Mouse (Mus musculus) limb, embryonic 14.5 days (tissue): ENCODE data around the gene 1700008O03Rik. TPM values are rescaled to one million over a fixed set of nuclear protein-coding genes. Genes with fewer than 3 reads are reported as not detected.

ENCODE experiments used
- ATAC-seq: fragments of 200-750 bp; cut with Nextera tagmentation; 2 replicates; pipeline ENCODE4 v1.8.0; 2017; ENCODE audit warnings: low read depth, moderate number of reproducible peaks, moderate TSS enrichment; ENCODE audit not compliant: low FRiP score
- DNase-seq: peaks from one replicate; pipeline ENCODE4 v3.0.0-alpha.2; 2015; ENCODE audit warnings: low spot score
- H3K27ac ChIP-seq: fragments of 300-500 bp; sonication (generic); replicated peaks from 2 replicates; pipeline ENCODE4 v1.5.1; 2014; ENCODE audit warnings: low read depth, mild to moderate bottlenecking, low read length, moderate library complexity, mixed read lengths
- H3K27me3 ChIP-seq: fragments of 300-500 bp; sonication (generic); 2 replicates; pipeline ENCODE4 v1.6.1; 2014; ENCODE audit warnings: low read length, mixed read lengths; ENCODE audit not compliant: control insufficient read depth, insufficient read depth
- H3K36me3 ChIP-seq: fragments of 300-500 bp; sonication (generic); 2 replicates; pipeline ENCODE4 v1.6.1; 2014; ENCODE audit warnings: mild to moderate bottlenecking, low read length, moderate library complexity, mixed read lengths; ENCODE audit not compliant: control insufficient read depth, insufficient read depth
- H3K4me1 ChIP-seq: fragments of 300-500 bp; sonication (generic); 2 replicates; pipeline ENCODE4 v1.6.1; 2014; ENCODE audit warnings: antibody characterized with exemption, low read length, mixed read lengths; ENCODE audit not compliant: control insufficient read depth, insufficient read depth
- H3K4me2 ChIP-seq: fragments of 300-500 bp; sonication (generic); replicated peaks from 2 replicates; pipeline ENCODE4 v1.6.1; 2014; ENCODE audit warnings: low read depth, mild to moderate bottlenecking, low read length, moderate library complexity; ENCODE audit not compliant: severe bottlenecking
- H3K4me3 ChIP-seq: fragments of 300-500 bp; sonication (generic); replicated peaks from 2 replicates; pipeline ENCODE4 v1.5.1; 2014; ENCODE audit warnings: low read length
- H3K9ac ChIP-seq: fragments of 300-500 bp; sonication (generic); 2 replicates; pipeline ENCODE4 v1.6.1; 2014; ENCODE audit warnings: mild to moderate bottlenecking, low read depth, low read length, moderate library complexity; ENCODE audit not compliant: severe bottlenecking
- H3K9me3 ChIP-seq: fragments of 300-500 bp; sonication (generic); 2 replicates; pipeline ENCODE4 v1.6.1; 2016; ENCODE audit warnings: low read length; ENCODE audit not compliant: control insufficient read depth
- POLR2A ChIP-seq: fragments of 200-500 bp; IDR thresholded peaks from 2 replicates; pipeline ENCODE4 v1.8.0; 2012; ENCODE audit warnings: inconsistent platforms, mild to moderate bottlenecking, moderate library complexity, borderline replicate concordance; ENCODE audit not compliant: insufficient read depth, insufficient read length; ENCODE audit errors: extremely low read depth
- WGBS: fragments of 180-500 bp; shearing (Covaris S2); extraction: QIAGEN DNeasy Blood & Tissue Kit; methylation state at CpG from one replicate; pipeline ENCODE4 v1.1.7; 2014; 5-methylcytosine and 5-hydroxymethylcytosine counted together
- polyA plus RNA-seq, 2 experiments: library from polyadenylated mRNA; depleted of rRNA in 1 of 2; stranded (reverse) in 1 of 2; unstranded in 1 of 2; fragments of >200 nt; fragmentation: Nextera tagmentation in 1 of 2; extraction: Ambion mirVana in 1 of 2; gene quantifications; 2 replicates each; pipeline versions ENCODE4 v1.2.1 to v1.2.3; 2012 to 2014

Gene 1700008O03Rik
- polyA plus RNA-seq, 2 experiments = 0.67 to 2.1 TPM

DNA sequence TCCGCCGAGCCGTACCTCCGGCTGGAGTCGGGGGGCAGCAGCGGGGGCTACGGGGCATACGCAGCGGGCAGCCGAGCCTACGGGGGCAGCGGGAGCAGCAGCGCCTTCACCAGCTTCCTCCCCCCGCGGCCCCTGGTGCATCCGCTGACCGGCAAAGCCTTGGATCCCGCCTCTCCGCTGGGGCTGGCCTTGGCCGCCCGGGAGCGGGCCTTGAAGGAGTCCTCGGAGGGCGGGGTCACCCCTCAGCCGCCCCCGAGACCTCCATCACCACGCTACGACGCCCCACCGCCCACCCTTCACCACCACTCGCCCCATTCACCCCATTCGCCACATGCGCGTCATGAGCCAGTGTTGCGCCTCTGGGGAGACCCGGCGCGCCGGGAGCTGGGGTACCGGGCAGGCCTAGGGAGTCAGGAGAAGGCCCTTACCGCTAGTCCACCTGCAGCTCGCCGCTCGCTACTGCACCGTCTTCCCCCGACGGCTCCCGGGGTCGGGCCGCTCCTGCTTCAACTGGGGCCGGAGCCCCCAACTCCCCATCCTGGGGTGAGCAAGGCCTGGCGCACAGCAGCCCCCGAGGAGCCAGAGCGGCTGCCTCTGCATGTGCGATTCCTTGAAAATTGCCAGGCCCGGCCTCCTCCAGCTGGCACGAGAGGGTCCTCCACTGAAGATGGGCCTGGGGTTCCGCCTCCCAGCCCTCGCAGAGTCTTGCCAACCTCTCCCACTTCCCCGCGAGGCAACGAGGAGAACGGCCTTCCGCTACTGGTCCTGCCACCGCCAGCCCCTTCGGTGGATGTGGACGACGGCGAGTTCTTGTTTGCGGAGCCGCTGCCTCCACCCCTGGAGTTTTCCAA is 32.6 kb downstream of the 1700008O03Rik start:
- H3K4me3 ChIP-seq = peak overlapping the region; percentile 24
- WGBS = 2% methylated on average over 55 of the region's 71 CpGs
- no peaks in the 10 kb centered on the region for H3K9me3 ChIP-seq
- TF ChIP-seq POLR2A = no peak
- ATAC-seq (no peak), DNase-seq (no peak)
- no peaks in the 10 kb centered on the region for H3K36me3 ChIP-seq
- H3K27me3 ChIP-seq = peaks cover 83% of the 10 kb centered on the region
- 0 out of 2 replicates have a peak overlapping the region, but pooled peaks have one; percentile 12 for H3K9ac ChIP-seq
- H3K27ac ChIP-seq = no peak overlapping the region
- peaks cover 10% of the 10 kb centered on the region; the same call in 1 of the 2 replicates for H3K4me1 ChIP-seq
- H3K4me2 ChIP-seq = peak overlapping the region; percentile 27

DNA sequence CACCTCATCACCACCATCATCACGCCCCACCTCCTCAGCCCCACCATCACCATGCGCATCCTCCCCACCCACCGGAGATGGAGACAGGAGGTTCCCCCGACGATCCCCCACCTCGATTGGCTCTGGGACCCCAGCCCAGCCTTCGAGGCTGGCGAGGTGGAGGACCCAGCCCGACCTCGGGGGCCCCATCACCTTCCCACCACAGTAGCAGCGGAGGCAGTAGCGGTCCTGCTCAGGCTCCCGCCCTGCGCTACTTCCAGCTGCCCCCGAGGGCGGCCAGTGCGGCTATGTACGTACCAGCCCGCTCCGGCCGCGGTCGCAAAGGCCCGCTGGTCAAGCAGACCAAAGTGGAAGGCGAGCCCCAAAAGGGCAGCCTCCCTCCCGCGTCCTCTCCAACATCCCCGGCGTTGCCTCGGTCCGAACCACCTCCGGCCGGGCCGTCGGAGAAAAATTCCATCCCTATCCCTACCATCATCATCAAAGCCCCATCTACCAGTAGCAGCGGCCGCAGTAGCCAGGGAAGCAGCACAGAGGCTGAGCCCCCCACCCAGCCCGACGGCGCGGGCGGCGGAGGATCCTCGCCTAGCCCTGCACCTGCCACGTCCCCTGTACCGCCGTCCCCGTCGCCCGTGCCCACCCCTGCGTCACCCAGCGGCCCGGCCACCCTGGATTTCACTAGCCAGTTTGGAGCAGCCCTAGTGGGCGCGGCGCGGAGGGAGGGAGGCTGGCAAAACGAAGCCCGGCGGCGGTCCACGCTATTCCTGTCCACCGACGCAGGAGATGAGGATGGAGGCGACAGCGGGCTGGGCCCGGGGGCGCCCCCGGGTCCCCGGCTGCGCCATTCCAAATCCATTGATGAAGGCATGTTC is 33.5 kb downstream of the 1700008O03Rik start:
- WGBS = 6% methylated on average over 42 of the region's 71 CpGs
- H3K27ac ChIP-seq = no peak overlapping the region
- H3K4me2 ChIP-seq = peak overlapping the region; percentile 15; the same call in 1 of the 2 replicates

DNA sequence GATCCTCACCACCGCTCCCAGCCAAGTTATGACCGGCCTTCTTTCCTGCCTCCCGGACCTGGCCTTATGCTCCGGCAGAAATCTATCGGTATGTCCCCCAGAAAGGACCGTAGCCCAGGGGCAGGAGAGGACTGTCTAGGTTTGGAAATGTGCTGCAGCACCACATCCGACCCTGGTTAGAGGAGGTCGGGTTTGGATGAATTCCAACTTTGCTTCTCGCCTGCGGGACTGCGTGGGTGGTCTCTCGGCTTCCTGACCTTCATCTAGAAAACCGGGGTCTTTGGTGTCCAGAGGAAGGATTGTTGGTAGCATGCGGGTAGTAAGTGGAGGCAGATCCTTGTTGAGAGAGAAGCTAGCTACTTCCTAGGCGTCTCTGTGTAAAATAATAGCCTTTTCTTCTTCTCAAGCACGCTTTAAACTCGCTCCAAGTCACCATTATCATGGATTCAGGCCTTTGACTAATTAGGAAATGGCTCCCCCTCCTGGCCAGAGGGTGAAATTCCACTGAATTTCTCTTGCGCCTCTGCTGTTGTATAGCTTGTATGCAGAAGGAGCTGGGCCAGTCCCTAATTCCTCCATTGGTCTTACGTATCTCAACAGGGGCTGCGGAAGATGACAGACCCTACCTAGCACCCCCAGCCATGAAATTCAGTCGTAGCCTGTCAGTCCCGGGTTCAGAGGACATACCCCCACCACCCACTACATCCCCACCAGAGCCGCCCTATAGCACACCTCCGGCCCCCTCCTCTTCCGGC is 34.5 kb downstream of the 1700008O03Rik start:
- no peaks in the 10 kb centered on the region for H3K36me3 ChIP-seq
- H3K27me3 ChIP-seq = peaks cover 66% of the 10 kb centered on the region
- ATAC-seq (peak; percentile 60; the same call in 1 of the 2 replicates), DNase-seq (peak; percentile 93)
- H3K4me1 ChIP-seq = peaks cover 10% of the 10 kb centered on the region; the same call in 1 of the 2 replicates
- TF ChIP-seq POLR2A = no peak
- H3K4me2 ChIP-seq = peak overlapping the region; percentile 37
- no peaks in the 10 kb centered on the region for H3K9me3 ChIP-seq
- peak overlapping the region; percentile 23 for H3K4me3 ChIP-seq
- no peak overlapping the region; the same call in 1 of the 2 replicates for H3K27ac ChIP-seq
- peak overlapping the region; percentile 31; the same call in 1 of the 2 replicates for H3K9ac ChIP-seq
- 4% methylated on average over 25 of the region's 25 CpGs for WGBS

More for the DNA sequence above, 33.5 kb downstream of the 1700008O03Rik start:
- ATAC-seq (no peak), DNase-seq (no peak)
- no peak for TF ChIP-seq POLR2A
- Histone ChIP-seq H3K36me3 (no peaks in the 10 kb centered on the region), H3K27me3 (peaks cover 75% of the 10 kb centered on the region), H3K4me3 (no peak overlapping the region), H3K9me3 (no peaks in the 10 kb centered on the region), H3K9ac (0 out of 2 replicates have a peak overlapping the region, but pooled peaks have one; percentile 12), H3K4me1 (peaks cover 10% of the 10 kb centered on the region; the same call in 1 of the 2 replicates)

GRCm38 (mm10) chr7:44349043-44349442 is 36.6 kb downstream of the 1700008O03Rik start:
- TF ChIP-seq POLR2A = no peak
- no peak for ATAC-seq
- no peak overlapping the region for H3K27ac ChIP-seq

More at GRCm38 (mm10) chr7:44349043-44349442, 36.6 kb downstream of the 1700008O03Rik start:
- H3K36me3 ChIP-seq = no peaks in the 10 kb centered on the region
- H3K4me2 ChIP-seq = no peak overlapping the region
- no peaks in the 10 kb centered on the region for H3K9me3 ChIP-seq
- 15% methylated on average over 3 of the region's 3 CpGs for WGBS
- peaks cover 10% of the 10 kb centered on the region; the same call in 1 of the 2 replicates for H3K4me1 ChIP-seq
- H3K27me3 ChIP-seq = peaks cover 46% of the 10 kb centered on the region
- no peak overlapping the region for H3K9ac ChIP-seq
- H3K4me3 ChIP-seq = no peak overlapping the region
- no peak for DNase-seq
